Mouse (Mus musculus) heart, adult 2 months (tissue): ENCODE measurements around the gene Kcnk18.

Source experiments
- CTCF ChIP-seq: fragments of 200-600 bp; IDR thresholded peaks from 2 replicates; pipeline ENCODE4 v1.8.1; 2022; ENCODE audit warnings: antibody characterized with exemption, mild to moderate bottlenecking, moderate library complexity
- EP300 ChIP-seq: fragments of 200-500 bp; IDR thresholded peaks from 2 replicates; pipeline ENCODE4 v1.6.1; 2011; ENCODE audit warnings: low read depth, low read length, control low read depth; ENCODE audit not compliant: insufficient read depth
- POLR2A ChIP-seq: fragments of 200-500 bp; IDR thresholded peaks from 2 replicates; pipeline ENCODE4 v1.6.1; 2011; ENCODE audit warnings: mild to moderate bottlenecking, low read depth, low read length, control low read depth; ENCODE audit not compliant: insufficient read depth

- no peak for TF ChIP-seq POLR2A
- TF ChIP-seq EP300 = no peak
- TF ChIP-seq CTCF = no peak
Observed at GRCm38 (mm10) chr19:59248553-59249286, 29.7 kb downstream of the Kcnk18 start.
